Mouse (Mus musculus) lung, postnatal 25 days (tissue): ENCODE data around the gene Ccnb3.
"Not testable (repeated sequence)": the region's sequence is repeated elsewhere in the genome, so short reads cannot be mapped to it uniquely, and the experiment has no call there.

Source experiments
- DNase-seq: peaks from one replicate; pipeline ENCODE4 v3.0.0; 2022; ENCODE audit warnings: low spot score

The Ccnb3 gene

GRCm38 (mm10) chrX:7041519-7041918, at the start of gene Ccnb3:
Gene Ccnb3 (minus strand): TSS chrX:7041619.
- DNase-seq: no peak

DNA sequence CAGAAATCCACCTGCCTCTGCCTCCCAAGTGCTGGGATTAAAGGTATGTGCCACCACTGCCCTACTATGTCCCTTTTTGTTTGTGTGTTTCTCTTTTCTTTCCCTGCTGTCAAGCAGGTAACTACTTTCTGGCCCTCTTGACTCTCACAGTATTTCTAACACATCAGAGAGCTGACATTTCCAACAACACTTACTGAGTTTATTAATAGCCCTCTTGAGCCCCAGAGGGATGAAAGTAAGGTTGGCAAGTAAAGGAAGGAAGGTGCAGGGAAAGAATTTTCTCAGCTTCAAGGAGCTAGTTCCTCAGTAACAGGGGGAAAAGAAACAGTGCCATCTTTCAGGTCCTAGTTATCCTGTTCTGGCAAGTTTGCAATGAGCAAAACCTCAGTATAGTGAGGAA, 48.9 kb upstream of the Ccnb3 start:
- no peak for DNase-seq

DNA sequence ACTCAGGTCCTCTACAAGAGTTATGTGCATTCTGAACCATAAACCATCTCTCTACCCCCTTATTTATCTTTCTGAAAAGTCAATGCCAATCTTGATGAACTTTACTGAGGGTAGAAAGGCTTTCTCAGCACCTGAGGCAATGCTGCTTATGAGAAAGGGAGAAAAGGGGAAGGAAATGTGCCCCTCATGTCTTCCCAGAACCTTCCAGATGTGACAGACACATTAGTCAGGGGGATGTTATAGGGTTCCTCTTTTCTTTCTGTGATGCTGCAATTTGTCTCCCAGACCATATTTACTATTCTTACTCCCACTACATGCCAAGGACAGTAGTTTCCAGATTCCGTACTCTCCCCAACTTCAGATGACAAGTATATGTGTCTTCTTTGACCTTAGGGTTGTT, 44.5 kb upstream of the Ccnb3 start:
- DNase-seq: no peak

DNA sequence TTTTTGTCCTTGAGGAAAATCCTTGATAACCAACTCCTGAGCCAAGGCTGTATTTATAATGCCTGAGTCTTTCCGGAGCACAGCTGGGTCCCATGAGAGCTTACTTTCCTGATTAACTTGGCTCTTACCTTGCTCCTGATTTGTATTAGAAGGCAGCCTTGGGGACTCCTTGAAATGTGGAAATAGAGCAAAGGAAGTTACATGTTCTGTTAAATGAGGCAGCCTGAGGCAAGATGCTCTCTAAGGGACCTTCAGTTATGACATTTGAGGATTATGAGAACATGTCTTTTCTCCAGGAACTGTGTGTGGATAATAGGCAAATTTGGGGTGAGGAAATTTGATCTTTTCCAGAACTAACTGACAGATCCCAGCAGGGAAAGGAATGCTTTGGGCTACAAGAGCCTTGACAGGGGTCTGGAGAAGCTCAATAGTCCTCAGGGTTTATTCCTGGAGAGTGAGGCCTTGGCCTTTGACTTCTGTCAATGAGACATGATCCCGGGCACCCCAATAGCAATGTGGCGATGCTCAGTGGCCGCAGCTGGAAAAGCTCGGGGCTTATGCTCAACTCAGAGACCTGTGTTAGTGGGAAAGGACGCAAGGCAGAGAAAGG, 38.5 kb upstream of the Ccnb3 start:
- DNase-seq: no peak

- peak; percentile 41 for DNase-seq
Observed at GRCm38 (mm10) chrX:7068002-7068401, 26.6 kb upstream of the Ccnb3 start.

DNA sequence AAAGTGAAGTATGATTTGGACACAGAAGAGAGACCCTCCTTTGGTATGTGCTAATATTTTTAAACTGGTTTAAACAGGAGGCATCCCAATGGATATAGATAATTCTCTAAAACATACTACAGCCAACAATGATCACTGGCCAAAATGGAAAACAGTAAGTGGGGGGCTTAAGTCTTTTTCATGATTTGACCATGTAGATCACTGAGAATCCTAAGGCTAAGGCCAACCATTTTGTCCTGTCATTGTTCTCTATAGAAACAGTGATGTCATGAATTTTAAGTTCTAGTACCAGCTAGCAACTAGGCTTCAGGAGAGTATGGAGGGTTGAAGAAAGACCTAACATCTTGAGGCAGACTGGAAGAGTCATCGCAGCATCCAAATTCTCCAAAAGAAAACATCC, 25.8 kb upstream of the Ccnb3 start, which contains the start of gene Akap4:
Gene Akap4 (plus strand): TSS at position 301 of the 400 bp plus-strand sequence.
- no peak for DNase-seq

GRCm38 (mm10) chrX:7064109-7064508, 22.7 kb upstream of the Ccnb3 start:
- no peak for DNase-seq

- DNase-seq: no peak
Observed at GRCm38 (mm10) chrX:7057634-7058033, 16.2 kb upstream of the Ccnb3 start.

DNA sequence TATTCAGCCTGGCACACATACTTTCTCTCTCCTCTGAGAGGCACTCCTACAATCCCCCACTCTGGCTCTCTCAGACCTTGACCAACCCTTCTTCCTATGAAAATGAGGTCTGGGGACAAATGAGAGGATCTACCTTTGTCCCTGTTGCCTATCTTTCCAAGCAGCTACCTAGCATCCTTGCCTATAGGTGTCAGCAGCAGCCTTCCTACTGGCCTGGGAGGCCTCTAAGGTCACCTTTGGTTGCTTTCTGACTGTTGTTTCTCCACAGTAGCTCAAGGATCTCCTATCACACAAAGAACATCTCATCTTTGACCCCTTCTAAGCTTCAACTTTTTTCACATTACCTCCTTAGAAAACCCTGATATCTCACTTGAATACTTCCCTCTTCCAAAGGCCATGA, 15.6 kb upstream of the Ccnb3 start:
- no peak for DNase-seq

DNA sequence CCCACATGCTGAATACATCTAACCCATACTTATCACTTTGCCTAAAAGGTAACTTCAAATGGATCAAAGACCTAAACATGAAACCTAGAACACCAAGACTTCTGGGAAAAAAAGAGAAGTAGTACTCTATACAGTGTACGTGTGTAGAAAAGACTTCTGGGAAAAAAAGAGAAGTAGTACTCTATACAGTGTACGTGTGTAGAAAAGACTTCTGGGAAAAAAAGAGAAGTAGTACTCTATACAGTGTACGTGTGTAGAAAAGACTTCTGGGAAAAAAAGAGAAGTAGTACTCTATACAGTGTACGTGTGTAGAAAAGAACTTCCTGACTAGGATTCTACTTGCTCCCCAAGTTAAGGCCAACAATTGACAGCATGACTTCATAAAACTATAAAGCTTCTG, 57.5 kb downstream of the Ccnb3 start:
- not testable (repeated sequence) for DNase-seq

DNA sequence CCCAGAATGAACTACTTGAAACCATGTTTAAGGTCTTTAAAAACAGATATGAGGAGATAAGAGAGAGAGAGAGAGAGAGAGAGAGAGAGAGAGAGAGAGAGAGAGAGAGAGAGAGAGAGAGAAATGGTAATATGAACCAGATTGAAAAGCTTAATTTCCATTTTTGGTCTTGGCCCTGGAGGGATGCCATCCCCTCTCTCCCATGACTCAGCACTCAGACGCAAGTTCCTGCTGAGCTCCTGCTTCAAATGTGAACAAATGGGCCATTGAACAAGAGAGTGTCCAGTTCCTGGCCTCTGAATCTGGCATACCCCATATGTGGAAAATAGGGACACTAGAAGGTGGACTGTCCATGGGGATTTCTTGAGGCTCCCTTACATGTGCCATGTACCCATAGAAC, 69.5 kb downstream of the Ccnb3 start:
- DNase-seq: no peak

DNA sequence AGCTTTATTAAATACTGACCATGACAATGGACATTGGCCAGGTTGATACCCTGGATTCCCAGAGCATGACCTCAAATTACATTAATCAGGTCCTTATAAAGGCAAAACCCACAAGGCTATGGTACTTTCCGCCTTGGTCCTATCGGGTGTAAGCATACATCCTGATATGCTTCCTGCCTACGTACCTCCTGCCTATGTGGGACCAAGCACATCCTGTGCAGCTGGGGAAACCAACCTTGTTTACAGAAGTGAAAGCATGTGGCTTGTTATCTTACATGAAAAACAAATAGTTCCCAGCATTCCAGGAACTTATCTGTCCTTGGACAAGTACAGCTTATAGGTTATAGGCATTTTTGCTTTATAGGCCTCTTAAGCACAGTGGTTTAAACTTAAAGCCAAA, 72.8 kb downstream of the Ccnb3 start:
- no peak for DNase-seq
